28 mouse cellular contexts compared by ENCODE assay signal in genomic region chr1:189136731-189137385, GRCm38 (mm10).
DNase-seq lines count a peak whose midpoint lies in the region; ATAC-seq and TF ChIP-seq lines count a peak whose summit lies in the region.
"Had no signal": no experiment of that assay in that cellular context is flagged by ENCODE, and none has a peak within 500 bp of the region (broad histone marks: within the 10 kb centered on the region; RNA-seq: fewer than 3 reads in every experiment).

No protein-coding gene starts in this region.

- H3K27me3 ChIP-seq in heart, embryonic 12.5 days (replicated peaks): no peaks in the 10 kb centered on the region
- no peaks in the 10 kb centered on the region for H3K27me3 ChIP-seq in liver, adult 2 months (ENCODE audit: control insufficient read depth, insufficient read depth, low read length)
- H3K27me3 ChIP-seq: embryonic facial prominence, embryonic 13.5 days; forebrain, embryonic 13.5 days; intestine, embryonic 15.5 days; limb, embryonic 13.5 days; lung, embryonic 15.5 days; megakaryocyte, embryonic 14.5 days had no signal

- H3K4me3 ChIP-seq in heart, embryonic 12.5 days: no peak overlapping the region
- no peak overlapping the region for H3K4me3 ChIP-seq in liver, adult 2 months (ENCODE audit: insufficient read depth, low read depth, low read length)
- H3K4me3 ChIP-seq: embryonic facial prominence, embryonic 13.5 days; erythroblast, embryonic 14.5 days; forebrain, embryonic 13.5 days; gastrocnemius, adult 2 months; heart, embryonic 10.5 days; hindbrain, embryonic 10.5 days; intestine, embryonic 15.5 days; limb, embryonic 13.5 days; lung, embryonic 15.5 days; megakaryocyte, embryonic 14.5 days; midbrain, embryonic 13.5 days had no signal

- 75% methylated on average over 7 of the region's 7 CpGs for WGBS in heart, embryonic 12.5 days
- WGBS in liver, adult 2 months: 69% methylated on average over 7 of the region's 7 CpGs

- H3K27ac ChIP-seq in heart, embryonic 12.5 days (ENCODE audit: poor library complexity, severe bottlenecking): no peak overlapping the region
- no peak overlapping the region for H3K27ac ChIP-seq in liver, adult 2 months (replicated peaks; ENCODE audit: insufficient read depth, low read depth, low read length)
- H3K27ac ChIP-seq: embryonic facial prominence, embryonic 13.5 days; forebrain, embryonic 13.5 days; gastrocnemius, adult 2 months; heart, embryonic 10.5 days; hindbrain, embryonic 10.5 days; intestine, embryonic 15.5 days; limb, embryonic 13.5 days; liver, embryonic 14.5 days; lung, embryonic 15.5 days; midbrain, embryonic 13.5 days had no signal

- TF ChIP-seq CTCF in liver, adult 2 months (IDR thresholded peaks at IDR 0.05; ENCODE audit: low read depth, low read length): no peak

- TF ChIP-seq POLR2A in liver, adult 2 months (IDR thresholded peaks at IDR 0.05; ENCODE audit: extremely low read depth, insufficient read depth, low read length): no peak

- H3K4me1 ChIP-seq in heart, embryonic 12.5 days (replicated peaks): no peaks in the 10 kb centered on the region
- no peaks in the 10 kb centered on the region for H3K4me1 ChIP-seq in liver, adult 2 months (ENCODE audit: control insufficient read depth, insufficient read depth, low read length)
- H3K4me1 ChIP-seq: embryonic facial prominence, embryonic 13.5 days; forebrain, embryonic 13.5 days; hindbrain, embryonic 10.5 days; intestine, embryonic 15.5 days; lung, embryonic 15.5 days; megakaryocyte, embryonic 14.5 days; midbrain, embryonic 13.5 days had no signal

- peak; percentile 86 for DNase-seq in heart, adult 11 months
- DNase-seq in liver, adult 2 months (ENCODE audit: extremely low read depth, low read depth, low spot score): peak; percentile 18
- no peak for DNase-seq in liver
- peak; percentile 65 to 79 for DNase-seq in kidney, adult 8-10 months
- DNase-seq in lung, postnatal 36 days: peak; percentile 11
- DNase-seq in adrenal gland, postnatal 10 days: no peak
- DNase-seq: adrenal gland, postnatal 36 days; cerebellum, adult 11-12 months; cerebellum, postnatal 36 days; embryo, embryonic 11 days; gastrocnemius, adult 2 months; retina, postnatal 1 day; right cerebral cortex, postnatal 25 days; spleen, adult 18-20 months had no signal

- H3K4me2 ChIP-seq in heart, embryonic 12.5 days: no peak overlapping the region
- H3K4me2 ChIP-seq: embryonic facial prominence, embryonic 13.5 days; forebrain, embryonic 13.5 days; intestine, embryonic 15.5 days; limb, embryonic 13.5 days; lung, embryonic 15.5 days; midbrain, embryonic 13.5 days had no signal

- H3K9me3 ChIP-seq in heart, embryonic 12.5 days (replicated peaks): no peaks in the 10 kb centered on the region
- H3K9me3 ChIP-seq: embryonic facial prominence, embryonic 13.5 days; forebrain, embryonic 13.5 days; heart, embryonic 10.5 days; hindbrain, embryonic 10.5 days; intestine, embryonic 15.5 days; limb, embryonic 13.5 days; lung, embryonic 15.5 days; midbrain, embryonic 13.5 days had no signal

- no peak overlapping the region for H3K9ac ChIP-seq in heart, embryonic 12.5 days
- no peak overlapping the region for H3K9ac ChIP-seq in liver, adult 2 months (ENCODE audit: low read depth, low read length)
- H3K9ac ChIP-seq: embryonic facial prominence, embryonic 13.5 days; forebrain, embryonic 13.5 days; intestine, embryonic 15.5 days; limb, embryonic 13.5 days; liver, embryonic 14.5 days; lung, embryonic 15.5 days; midbrain, embryonic 13.5 days had no signal

- ATAC-seq in heart, embryonic 12.5 days (ENCODE audit: insufficient number of reproducible peaks, low FRiP score): no peak
- ATAC-seq: CD4-positive, CD25-positive, alpha-beta regulatory T cell, adult 4 months; forebrain, embryonic 13.5 days; hindbrain, embryonic 16.5 days; intestine, embryonic 15.5 days; midbrain, embryonic 13.5 days had no signal

- H3K79me2 ChIP-seq in liver, adult 2 months (ENCODE audit: control insufficient read depth, insufficient read depth, low read length): no peaks in the 10 kb centered on the region

- no peaks in the 10 kb centered on the region for H3K36me3 ChIP-seq in heart, embryonic 12.5 days
- H3K36me3 ChIP-seq in liver, adult 2 months (ENCODE audit: control insufficient read depth, insufficient read depth, low read length): no peaks in the 10 kb centered on the region
- H3K36me3 ChIP-seq: embryonic facial prominence, embryonic 13.5 days; heart, embryonic 10.5 days; hindbrain, embryonic 10.5 days; intestine, embryonic 15.5 days; limb, embryonic 13.5 days; lung, embryonic 15.5 days; midbrain, embryonic 13.5 days had no signal

Comparison
In these comparisons a context has a peak if more than half of its experiments do, and no peak if none do; other contexts are left out.
1. DNase-seq: peak in heart, adult 11 months (single experiment), liver, adult 2 months (single experiment), kidney, adult 8-10 months (2 of 2) and lung, postnatal 36 days (single experiment); none in liver (single experiment) and adrenal gland, postnatal 10 days (single experiment).